Mouse (Mus musculus): ENCODE data around the gene Stk4.

DNA sequence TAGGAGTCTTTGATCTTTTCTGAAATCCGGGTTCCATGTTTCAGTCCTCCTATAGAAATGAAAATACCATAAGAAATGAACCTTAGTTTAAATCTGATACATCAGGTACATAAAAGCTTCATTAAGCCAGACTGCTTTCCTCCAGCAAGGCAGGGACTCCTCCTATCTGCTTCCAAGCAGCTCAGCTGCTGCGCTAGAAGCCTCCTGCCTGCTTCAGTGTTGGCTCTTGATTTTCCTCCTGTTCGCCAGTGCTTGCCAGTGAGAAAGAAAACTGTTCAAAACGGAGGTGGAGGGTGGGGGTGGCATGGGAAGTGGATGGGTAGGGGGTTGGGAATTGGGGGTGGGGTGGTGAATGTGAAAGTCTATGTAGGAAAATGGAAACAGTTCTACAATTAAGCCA is 19.4 kb downstream of the Stk4 start:
- TF ChIP-seq CTCF (IDR thresholded peaks at IDR 0.05; ENCODE audit: extremely low read depth, insufficient read depth, low read length) (no peak), POLR2A (IDR thresholded peaks at IDR 0.05; ENCODE audit: extremely low read depth, insufficient read depth, low read length) (no peak)

All from cortical plate, adult 2 months (tissue).